Mouse (Mus musculus) olfactory bulb, adult 2 months (tissue): ENCODE results near the gene Tbc1d1.

ENCODE experiments used
- CTCF ChIP-seq: fragments of 200-500 bp; IDR thresholded peaks from 2 replicates; pipeline ENCODE4 v1.5.1; 2012; ENCODE audit warnings: low read depth, mild to moderate bottlenecking, low read length, moderate library complexity; ENCODE audit not compliant: insufficient read depth
- POLR2A ChIP-seq: fragments of 200-500 bp; IDR thresholded peaks from 2 replicates; pipeline ENCODE4 v1.6.1; 2012; ENCODE audit warnings: mild to moderate bottlenecking, low read depth, low read length, moderate library complexity; ENCODE audit not compliant: insufficient read depth

- TF ChIP-seq CTCF = no peak
- TF ChIP-seq POLR2A = no peak
These were observed 2.4 kb downstream of the Tbc1d1 start for GRCm38 (mm10) chr5:64158501-64158900.
